Mouse (Mus musculus) lung, postnatal 36 days (tissue): ENCODE results near the gene Cpa2.

Experiments used
- DNase-seq: peaks from one replicate; pipeline ENCODE4 v3.0.0; 2022; ENCODE audit warnings: mixed read lengths

Cpa2 gene

DNA sequence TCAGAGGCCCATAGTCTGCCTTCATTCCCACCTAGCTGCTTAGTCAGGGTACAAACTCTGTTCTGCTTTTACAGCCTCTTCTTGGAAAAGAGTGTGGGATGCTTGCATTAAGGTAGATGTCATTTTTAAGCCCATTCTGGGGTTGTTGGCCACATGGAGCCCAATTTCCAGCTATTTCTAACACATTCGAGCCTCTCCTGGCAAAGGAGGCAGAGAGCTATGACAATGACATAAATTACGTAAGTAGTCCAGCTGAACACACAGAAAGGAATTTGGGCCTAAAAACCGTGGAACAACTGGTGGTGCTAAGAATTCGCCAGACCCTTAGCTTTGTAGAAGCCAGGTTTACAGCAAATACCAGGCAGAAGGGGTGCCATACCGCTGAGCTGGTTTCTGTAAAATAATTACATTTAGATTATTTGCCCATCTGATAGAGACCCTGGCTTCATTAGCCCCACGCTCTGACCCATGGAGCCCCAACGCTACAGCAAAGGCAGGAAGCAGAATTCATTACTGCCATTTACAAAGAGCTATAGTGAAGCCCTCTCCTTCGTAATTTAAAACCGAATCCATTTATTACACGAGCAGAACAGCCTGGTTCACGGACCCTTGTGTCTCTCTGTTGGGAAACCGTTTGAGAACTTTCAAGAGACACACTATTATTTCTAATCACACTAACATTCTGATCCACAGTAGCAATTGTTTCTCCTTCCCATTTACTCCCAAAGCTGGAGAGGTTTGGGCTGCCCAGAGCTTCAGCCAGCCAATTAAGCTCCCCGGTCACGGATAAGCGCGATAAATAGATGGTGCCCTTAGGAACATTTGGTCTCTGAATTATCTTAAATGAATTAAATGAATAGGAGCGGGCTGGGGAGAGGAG lies 38.8 kb downstream of the Cpa2 start:
- DNase-seq = no peak

DNA sequence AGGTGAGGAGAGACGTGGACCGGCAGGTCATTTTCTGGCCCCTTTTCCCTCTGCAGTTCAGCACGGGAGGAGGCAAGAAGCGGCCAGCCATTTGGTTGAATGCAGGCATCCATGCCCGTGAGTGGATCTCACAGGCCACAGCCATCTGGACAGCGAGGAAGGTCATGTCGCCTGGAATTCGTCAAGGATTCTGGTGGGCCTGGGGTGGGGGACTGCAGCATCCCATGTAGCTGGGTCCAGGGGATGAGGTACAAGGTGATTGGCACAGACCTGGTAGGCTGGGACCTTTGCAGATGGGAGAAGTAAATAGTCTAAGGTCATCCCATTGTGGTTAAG lies 39.4 kb downstream of the Cpa2 start:
- no peak for DNase-seq

GRCm38 (mm10) chr6:30586886-30587442 lies 45.6 kb downstream of the Cpa2 start:
- DNase-seq = no peak

DNA sequence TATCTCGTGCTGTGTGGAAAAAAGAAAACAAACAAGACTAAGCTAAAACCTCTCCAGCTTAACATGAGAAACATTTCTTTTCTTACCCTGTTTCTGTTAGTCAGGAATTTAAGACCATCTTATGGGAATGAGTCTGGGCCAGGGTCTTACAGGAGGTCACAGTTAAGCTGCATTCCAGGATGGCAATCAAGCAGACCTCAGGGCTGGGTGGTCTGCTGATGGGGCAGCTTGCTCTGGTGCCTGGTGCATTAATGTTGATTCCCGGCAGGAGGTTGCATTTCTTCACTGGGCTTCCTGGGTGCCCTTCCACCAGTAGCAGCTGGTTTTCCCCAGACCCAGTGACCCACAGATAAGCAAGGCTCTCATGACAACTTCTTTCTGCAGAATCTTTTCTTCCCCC lies 48.4 kb downstream of the Cpa2 start:
- DNase-seq = no peak

GRCm38 (mm10) chr6:30591851-30592404 lies 50.5 kb downstream of the Cpa2 start:
- DNase-seq = no peak

GRCm38 (mm10) chr6:30592417-30592974 lies 51.1 kb downstream of the Cpa2 start:
- no peak for DNase-seq

- DNase-seq = no peak
Measured at GRCm38 (mm10) chr6:30594364-30594763, 53.0 kb downstream of the Cpa2 start.

- DNase-seq = no peak
Measured at GRCm38 (mm10) chr6:30596230-30596898, 55.0 kb downstream of the Cpa2 start.

- DNase-seq = no peak
Measured at GRCm38 (mm10) chr6:30600033-30600432, 58.7 kb downstream of the Cpa2 start.

DNA sequence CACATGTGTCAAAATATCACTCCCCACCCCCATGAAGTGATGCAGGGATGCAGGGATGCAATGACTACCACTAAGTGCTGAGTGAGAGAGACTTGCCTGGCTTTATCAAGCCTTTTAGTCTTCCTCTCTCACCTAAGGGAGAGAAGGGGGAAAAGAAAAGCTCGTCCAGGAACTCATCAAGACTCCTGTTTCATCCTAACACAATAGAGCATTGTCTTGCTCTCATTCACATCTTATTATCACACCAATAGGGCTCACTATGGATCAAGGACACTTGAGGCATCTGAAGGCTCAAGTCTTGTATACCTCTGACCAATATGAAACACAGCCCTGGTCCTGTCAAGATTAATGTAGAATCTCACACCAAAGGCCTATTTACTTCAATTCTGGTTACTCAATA lies 59.6 kb downstream of the Cpa2 start:
- DNase-seq = no peak

DNA sequence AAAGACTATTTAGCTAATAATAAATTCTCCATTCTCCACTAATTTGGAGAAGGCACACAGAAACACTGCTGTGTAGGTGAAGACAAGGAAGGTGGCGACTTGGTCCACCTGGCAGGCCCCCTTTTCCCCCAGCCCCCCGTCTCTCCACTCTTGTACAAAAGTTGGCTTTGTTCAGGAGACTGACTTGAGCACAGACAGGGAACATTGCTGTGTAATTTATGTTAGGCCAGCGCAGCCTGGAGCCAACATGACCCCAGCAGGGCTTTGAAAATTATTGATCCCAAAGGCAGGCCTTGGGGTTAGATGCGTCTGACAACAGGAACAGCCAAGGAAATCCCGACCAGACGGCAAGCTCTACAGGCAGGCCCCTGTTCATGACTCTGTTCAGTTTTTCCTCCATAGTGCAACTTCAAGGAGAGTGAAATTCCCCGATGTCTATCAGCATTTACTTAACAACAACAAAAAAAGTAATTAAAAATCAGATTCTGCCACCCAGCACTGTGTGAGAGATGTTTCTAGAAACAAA lies 63.0 kb downstream of the Cpa2 start:
- no peak for DNase-seq

- DNase-seq = no peak
Measured at GRCm38 (mm10) chr6:30605111-30605510, 63.7 kb downstream of the Cpa2 start.

DNA sequence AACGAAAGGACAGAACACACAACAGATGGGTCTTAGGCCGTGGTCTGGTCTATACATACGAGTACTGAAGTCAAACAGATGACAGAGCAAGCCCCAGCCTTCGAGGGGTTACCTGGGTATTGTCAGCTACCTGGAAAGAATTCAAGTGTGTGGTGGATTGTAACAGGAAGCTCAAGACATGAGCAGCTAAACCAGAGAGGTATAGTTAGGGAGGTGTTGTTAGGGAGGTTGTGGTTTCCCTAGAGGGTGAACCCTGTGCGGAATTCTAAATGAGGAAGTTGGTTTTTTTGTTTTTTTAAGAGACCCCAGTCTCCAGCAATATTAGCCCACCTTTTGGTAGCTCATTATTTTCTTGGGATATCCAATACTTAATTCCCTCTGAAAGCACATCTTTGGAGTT lies 64.3 kb downstream of the Cpa2 start:
- no peak for DNase-seq

DNA sequence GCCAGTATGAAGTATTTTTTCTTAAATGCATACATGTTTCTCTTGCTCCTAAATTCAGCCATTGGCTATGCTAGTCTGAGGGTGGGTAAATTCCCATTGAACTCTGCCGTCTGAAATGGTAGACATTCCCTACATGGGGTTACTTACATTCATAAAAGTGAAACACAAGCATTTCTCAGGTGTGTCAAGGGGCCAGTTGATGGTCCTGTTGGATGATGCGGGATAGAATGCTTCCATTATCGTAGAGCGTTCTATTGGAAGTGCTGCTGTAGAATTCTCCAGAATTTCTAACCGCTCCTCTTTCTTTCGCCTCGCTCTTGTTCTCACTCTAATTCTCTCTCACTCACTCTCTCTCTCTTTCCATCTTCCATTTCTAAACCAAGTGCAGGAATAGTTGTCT lies 69.3 kb downstream of the Cpa2 start, which contains the start of gene Cpa5:
TSS of gene Cpa5 (plus strand) at position 301 of the 400 bp plus-strand sequence.
- no peak for DNase-seq

DNA sequence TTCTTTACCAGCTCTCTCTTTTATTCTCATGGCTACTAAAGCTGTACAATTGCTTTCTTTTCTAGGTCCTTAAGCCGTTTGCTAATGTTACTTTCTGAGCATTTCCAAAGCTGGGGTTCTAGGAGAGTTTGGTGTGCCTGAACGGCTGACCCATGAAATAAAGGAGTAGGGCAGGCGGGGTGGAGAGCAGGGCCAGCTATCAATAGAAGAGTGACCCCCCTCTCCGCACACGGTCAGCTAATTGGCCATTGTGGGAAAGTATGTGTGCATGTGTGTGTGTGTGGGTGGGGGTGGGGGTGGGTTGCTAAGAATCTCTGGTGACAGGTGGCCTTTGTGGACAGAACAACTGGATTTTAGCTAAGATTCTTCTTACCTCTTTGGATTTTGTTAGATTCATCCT lies 69.8 kb downstream of the Cpa2 start:
- DNase-seq = no peak
